Mouse (Mus musculus): Measurements from ENCODE around the gene Papss2.

The Papss2 gene

DNA sequence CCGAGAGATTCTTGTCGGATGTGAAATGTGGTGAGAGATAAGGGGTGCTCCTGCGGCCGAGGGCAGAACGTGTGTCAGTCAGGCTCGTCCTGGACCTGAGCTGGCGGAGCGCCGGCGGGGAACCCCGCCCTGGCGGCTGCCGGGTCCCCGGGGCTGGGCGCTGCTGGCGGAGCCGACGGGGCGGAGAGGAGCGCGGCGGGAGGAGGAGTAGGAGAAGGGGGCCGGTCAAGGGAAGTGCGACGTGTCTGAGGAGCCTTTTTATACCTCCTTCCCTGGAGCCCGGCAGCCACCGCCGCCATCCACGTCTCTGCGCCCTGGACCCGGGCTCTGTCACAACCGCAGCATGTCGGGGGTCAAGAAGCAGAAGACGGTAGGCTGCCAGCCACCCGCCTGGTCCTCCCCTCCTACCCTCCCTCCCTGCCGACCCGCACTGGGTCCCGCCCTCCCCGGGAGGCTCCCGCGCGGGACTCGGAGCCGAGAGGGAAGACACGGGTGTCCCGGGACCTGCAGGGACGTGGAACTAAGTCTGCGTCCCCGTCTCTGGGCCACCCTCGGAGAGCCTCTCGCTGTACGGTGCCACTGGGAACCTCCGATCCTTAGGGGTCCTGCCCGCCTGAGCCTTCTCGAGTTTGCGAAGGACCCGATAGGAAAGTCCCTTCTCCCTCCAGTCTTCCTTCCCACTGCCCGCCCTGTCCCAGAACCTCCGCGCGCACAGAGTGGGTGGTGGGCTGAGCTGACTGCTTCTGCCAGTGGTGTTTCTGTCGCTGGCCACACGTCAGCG lies at the start of gene Papss2:
TSS of gene Papss2 (plus strand) at position 285 of the 781 bp plus-strand sequence.
- no peak for ATAC-seq (ENCODE audit: insufficient number of reproducible peaks, low FRiP score, low TSS enrichment)

DNA sequence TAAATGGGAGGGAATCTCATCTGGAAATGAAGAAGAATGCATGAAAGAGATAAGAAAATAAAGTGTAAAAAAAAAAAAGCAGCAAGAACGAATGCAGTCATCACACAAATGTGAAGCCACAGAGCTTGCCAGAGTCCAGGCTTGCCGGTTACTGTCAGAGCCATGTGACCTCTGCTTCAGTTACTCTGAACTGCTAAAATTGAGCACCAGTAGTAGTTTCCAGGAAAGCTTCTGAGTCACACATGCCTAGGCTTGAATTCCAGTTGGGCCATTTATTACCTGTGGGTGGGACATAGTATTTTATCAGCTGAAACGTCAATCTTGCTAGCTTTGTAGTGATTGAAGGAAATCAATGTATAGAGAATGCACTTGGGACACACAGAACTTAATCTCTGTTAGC lies 48.2 kb upstream of the Papss2 start:
- no peak for ATAC-seq (ENCODE audit: insufficient number of reproducible peaks, low FRiP score, low TSS enrichment)

DNA sequence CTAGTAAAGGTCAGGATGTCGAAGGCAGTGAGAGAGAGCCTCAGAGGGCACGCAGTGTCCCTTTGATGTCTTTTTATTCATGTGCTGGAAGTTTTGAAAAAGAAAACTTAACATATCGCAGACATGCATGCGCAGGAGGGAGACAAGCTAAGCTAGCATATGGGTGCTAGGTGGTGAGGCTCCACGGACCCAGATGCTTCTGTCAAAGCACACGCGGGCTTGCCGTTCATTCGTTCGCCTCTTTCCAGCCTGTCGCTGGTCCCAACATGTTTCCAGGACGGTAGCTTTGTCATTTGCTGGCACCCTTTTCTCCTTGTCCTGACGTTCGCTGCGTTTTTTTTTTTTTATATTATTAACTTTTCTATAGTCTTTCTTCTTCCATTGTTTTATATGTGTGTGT lies 47.4 kb upstream of the Papss2 start:
- no peak for ATAC-seq (ENCODE audit: insufficient number of reproducible peaks, low FRiP score, low TSS enrichment)

DNA sequence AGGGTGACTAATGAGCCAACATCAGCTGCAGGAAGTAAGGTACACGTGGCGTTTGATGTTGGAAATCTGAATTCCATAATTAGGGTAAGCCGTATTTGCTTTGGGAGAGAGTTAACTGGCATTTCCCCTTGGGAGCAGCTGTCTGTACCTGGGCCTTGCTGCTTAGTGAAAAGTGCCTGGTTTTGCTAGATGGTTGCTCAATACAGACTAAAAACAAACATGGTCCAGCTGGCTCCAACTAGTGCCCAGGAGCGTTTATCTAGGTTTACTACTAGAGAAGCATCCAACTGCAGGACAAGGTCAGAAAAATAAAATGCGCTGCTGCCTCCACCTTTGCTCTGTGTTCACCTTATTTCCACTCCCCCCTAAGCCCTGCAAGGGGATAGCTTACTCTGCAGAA lies 45.1 kb upstream of the Papss2 start:
- no peak for ATAC-seq (ENCODE audit: insufficient number of reproducible peaks, low FRiP score, low TSS enrichment)

DNA sequence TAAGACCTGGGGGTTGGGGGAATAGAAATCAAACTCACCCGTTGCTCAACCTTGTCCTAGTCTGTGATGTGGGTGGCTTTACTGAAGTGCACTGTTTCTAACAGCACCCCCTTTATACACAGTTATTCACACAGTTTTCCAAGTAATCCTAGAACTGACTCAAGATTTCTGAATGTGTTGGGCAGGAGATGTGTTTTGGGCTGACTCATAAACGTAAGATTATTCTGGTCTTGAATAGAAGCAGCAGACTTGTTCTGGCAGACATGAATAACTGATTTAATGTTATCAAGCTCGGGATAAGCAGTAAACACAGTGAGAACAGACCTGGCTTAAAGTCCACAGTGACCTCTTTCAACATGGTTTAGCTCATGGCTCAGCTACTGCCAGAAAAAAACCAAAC lies 44.1 kb upstream of the Papss2 start:
- ATAC-seq (ENCODE audit: insufficient number of reproducible peaks, low FRiP score, low TSS enrichment) = no peak

DNA sequence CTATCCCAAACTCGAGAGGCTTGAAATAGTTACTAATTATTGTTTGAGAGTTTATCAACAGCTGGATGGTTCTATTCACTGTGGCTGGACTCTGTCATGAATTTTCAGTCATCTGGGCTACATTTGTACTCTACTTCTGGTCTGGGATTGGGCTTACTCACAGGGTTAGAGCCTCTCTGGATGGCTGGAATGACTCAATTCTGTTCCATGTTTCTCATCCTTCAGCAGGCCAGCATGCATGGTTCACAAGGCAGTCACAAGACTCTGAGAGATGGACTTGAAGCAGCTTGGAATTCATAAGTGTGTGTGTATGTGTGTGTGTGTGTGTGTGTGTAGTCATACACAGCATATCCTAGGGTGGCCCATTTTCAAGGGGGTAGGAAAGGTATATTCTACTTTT lies 43.5 kb upstream of the Papss2 start:
- ATAC-seq (ENCODE audit: insufficient number of reproducible peaks, low FRiP score, low TSS enrichment) = no peak

DNA sequence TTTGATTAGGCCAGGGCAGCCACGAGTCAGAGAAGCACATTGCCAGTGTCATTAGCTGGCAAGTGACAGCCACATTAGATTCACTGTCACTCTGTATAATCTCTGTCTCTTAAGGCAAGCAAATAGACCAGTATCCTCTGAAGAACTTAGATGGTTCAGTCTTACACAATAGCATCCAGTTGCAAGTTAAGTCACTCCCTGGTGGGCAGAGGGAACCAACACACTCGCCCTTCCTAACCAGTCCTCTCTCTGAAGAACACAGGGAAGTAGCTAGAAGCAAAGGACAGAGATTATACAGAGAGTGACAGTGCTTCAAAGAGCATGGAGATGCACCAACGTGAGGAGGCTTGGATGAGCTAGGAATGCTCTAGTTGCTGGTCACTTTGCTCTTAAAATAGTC lies 42.3 kb upstream of the Papss2 start:
- no peak for ATAC-seq (ENCODE audit: insufficient number of reproducible peaks, low FRiP score, low TSS enrichment)

DNA sequence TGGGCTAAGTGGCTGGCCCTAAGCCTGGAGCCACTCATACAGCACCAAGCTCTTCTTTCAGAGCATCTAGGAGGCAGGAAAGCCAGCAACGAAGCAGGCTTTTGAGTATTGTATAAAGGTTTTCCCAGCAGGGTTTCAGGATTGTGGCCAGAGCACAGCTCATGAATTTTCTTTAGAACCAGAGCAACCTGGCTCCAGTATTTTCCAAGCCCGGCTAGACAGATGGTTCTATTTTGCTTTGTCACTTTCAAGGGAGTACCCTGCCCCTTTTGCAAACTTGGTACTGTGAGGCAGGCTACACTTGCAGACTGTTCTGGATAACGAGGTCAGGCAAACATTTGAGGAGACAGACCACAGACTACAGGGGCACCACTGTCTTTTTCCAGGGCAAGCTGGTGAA lies 40.3 kb upstream of the Papss2 start:
- 0 out of 2 replicates have a peak, but pooled peaks have one; percentile 10 for ATAC-seq (ENCODE audit: insufficient number of reproducible peaks, low FRiP score, low TSS enrichment)

DNA sequence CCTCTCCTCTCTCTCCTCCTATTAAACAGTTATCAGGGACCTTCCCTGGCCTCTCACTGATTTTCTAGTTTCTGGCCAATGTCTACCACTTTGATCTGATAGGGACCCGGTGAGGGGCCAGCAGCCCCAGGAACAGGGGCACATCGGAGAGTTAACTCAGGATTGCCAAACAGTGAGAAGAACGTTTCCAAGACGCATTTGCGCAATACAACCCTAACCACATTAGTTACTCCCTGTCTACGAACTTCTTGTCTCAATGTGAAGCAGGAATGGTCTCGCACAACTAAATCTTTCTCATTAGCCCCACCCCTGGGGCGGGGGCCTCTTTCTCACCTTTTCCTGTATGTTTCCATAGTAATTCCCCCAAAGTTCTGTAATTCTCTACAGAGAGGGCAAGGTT lies 28.6 kb upstream of the Papss2 start:
- ATAC-seq (ENCODE audit: insufficient number of reproducible peaks, low FRiP score, low TSS enrichment) = no peak

DNA sequence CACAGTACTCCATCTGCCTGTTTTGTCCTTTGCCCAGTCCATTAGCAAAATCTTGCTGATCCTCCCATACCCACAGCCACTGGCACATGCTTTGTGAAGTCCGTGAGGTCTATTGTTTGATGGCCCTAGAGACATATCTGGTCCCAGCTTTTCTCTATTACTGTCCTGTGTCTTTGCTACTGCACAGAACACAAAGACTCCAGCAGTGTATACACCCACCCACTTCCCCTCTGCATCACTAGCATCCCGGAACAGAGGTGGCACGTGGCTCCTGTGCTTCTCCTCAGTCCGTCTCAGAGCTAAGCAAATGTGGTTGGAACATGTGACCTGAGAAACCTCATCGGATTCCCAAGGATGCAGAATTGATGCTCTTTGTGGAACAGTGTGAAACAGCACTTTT lies 28.1 kb upstream of the Papss2 start:
- ATAC-seq (ENCODE audit: insufficient number of reproducible peaks, low FRiP score, low TSS enrichment) = no peak

DNA sequence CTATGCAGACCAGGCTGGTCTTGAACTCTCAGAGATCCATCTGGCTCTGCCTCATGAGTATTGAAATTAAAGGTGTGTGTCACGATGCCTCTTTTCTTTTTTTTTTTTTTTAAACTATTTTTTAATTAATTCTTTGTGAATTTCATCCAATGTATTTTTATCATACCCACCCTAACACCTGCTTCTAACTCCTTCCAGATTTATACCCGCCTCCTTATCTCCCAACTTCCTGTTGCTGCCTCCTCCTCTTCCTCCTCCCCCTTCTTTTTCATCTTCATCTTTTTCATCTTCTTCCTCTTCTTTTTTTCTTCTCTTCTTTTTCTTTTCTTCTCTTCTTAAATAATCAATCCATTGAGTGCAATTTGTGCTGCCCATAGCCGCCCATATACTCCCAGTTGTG lies 27.1 kb upstream of the Papss2 start:
- ATAC-seq (ENCODE audit: insufficient number of reproducible peaks, low FRiP score, low TSS enrichment) = no peak

DNA sequence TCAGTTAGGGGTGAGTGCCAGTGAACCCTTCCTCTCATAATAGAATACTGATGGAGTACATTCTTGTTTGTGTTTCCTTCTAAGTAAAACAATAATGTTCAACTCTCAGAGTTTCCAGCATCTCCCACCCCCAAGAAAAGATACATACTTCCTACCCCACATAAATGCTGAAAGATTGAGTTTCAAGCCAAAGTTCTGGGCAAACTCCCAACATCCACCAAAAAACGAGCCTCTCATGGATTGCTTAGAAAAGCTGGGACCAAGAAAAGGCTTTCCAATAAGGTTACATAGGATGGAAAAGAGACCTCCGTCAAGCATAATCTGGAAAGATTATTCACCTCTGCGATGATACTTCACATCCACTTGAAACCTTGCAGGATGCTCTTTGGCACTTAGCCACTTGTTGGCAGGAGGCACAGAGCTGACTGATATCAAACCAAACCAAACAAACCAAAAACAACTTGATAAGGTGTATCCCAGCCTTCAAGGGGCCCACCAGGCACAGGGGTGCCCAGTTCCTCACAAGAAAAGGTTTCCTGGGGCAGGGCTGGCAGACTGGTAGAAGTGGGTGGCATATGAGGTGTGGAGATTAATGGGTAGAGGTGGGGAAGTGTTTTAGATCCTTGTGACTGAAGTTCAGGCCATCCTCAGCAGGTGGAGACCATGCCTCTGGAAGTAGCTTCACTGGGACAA lies 26.5 kb upstream of the Papss2 start:
- no peak for ATAC-seq (ENCODE audit: insufficient number of reproducible peaks, low FRiP score, low TSS enrichment)

DNA sequence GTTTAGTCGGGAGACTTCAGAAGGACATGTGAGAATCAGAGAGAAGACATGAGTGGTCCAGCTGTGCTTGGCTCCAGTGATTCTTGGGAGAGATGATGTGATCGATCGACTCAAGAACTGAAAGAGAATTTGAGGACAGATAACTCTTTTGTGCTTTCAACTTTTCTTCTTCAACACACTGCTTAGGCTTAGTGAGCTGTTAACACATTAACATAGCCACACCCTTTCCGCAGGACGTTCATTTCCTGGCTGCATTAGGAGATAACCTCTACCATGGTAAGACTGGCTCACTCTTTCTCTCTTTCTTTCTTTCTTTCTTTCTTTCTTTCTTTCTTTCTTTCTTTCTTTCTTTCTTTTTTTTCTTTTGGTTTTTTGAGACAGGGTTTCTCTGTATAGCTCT lies 25.9 kb upstream of the Papss2 start:
- ATAC-seq (ENCODE audit: insufficient number of reproducible peaks, low FRiP score, low TSS enrichment) = no peak

DNA sequence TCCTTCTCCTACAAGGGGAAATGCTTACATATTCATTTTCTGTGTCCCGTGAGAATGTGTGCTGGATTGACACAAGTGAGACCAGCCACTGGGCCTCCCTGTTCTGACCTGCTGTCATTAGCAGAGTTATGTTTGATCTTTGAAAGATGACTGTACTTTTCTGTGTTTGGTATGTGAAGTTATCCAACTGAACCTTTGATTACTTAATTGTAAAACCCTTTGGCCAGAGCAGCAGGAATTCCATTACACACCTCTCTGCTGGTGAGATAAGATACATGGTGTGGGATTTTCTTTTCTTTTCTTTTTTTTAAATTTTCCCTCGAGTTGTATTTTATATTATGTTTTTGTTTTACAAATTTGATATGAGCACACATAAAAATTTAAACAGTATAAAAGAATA lies 23.4 kb upstream of the Papss2 start:
- no peak for ATAC-seq (ENCODE audit: insufficient number of reproducible peaks, low FRiP score, low TSS enrichment)

DNA sequence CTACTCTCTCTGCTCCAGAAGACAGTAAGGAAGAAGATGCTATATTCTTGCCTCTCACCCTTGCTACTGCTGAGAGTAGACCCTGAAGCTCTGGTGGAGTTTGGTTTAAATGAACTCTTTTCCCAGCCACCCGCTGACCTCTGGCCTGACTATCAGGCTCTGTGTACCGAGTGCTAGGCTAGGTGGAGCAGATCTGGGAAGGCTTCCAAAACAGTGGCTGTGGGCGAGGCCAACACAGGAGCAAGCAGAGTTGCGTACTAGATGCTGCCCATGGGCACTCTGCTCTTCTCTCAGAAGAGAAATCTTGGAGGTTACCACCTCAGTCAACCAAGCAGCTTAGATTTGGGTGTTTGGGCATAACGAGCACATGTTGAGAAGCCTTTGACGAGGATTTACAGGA lies 22.3 kb upstream of the Papss2 start:
- ATAC-seq (ENCODE audit: insufficient number of reproducible peaks, low FRiP score, low TSS enrichment) = no peak

DNA sequence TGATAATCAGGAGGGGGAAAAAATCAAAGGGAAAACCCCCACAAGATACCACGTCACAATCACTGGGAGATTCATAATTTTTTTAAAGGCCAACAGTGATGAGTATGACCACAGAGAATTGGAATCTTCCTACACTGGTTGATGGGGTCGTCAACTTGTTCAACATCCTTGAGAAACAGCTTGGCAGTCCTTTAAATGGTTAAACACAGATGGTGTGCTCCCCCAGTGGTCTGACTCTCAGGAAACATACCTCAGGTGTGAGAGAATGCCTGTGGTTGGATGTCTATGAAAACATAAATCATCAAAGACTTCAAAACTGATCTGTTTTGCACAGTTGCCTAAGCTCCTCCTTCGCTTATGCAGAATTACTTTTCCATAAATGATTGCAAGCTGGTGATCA lies 20.7 kb upstream of the Papss2 start:
- ATAC-seq (ENCODE audit: insufficient number of reproducible peaks, low FRiP score, low TSS enrichment) = no peak

DNA sequence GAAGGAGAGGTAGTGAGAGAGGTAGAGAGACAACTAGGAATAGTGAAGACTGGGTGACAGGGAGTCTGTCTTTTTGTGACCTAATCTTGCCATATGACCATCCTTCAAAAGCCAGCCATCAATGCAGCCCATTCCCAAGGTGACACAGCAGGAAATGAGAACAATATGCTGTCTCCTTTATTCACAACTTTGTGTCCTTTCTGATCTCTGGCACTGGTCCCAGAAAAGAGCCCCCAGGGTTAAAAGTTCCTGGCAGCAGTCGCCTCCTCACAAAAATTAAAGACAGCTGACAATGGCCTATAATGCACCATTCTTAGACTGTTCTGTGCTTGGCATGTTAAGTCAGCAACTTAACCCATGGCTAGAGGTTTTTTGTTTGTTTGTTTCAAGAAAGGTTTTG lies 17.8 kb upstream of the Papss2 start:
- no peak for ATAC-seq (ENCODE audit: insufficient number of reproducible peaks, low FRiP score, low TSS enrichment)

DNA sequence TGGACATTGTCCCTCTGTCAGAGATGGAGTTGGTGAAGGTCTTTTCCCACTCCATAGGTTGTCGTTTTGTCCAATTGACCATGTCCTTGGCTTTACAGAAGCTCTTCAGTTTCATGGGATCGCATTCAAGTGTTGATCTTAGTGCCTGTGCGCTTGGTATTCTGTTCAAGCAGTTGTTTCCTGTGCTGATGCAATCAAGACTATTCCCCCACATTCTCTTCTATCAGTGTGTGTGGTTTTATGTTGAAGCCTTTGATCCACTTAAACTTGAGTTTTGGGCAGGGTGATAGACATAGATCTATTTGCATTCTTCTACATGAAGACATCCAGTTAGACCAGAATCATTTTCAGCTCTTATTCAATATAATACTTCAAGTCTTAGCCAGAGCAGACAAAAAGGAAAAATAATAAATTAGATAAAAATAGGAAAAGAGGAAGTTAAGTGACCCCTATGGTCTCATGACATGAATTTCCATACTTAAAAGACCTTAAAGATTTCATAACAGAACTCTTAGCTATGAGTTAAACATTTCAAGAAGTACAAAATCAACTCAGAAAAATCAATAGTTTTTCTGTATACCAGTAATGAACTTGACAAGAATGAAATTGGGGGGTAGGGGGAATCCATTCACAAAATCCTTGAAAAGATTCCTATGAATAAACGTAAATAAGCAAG lies 12.4 kb upstream of the Papss2 start:
- no peak for ATAC-seq (ENCODE audit: insufficient number of reproducible peaks, low FRiP score, low TSS enrichment)

DNA sequence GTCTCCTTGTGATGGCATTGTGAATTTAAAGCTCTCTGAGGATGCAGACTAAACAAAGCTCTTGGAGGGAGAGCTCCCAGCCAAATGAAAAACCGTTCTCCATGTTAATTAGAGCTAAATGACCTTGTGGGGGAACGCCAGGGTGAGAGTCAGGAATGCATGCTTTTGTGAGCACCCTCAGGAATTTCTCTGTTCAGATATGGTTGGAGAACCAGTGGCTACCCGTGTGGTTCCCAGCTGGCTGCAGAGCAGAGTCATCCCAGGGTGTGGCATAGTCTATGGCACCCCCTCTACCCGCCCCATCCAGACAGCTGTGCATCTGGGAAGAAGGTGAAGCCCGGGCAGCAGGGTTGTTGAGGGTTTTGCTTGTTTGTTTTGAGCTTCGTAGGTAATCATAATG lies 7.9 kb upstream of the Papss2 start:
- ATAC-seq (ENCODE audit: insufficient number of reproducible peaks, low FRiP score, low TSS enrichment) = no peak

DNA sequence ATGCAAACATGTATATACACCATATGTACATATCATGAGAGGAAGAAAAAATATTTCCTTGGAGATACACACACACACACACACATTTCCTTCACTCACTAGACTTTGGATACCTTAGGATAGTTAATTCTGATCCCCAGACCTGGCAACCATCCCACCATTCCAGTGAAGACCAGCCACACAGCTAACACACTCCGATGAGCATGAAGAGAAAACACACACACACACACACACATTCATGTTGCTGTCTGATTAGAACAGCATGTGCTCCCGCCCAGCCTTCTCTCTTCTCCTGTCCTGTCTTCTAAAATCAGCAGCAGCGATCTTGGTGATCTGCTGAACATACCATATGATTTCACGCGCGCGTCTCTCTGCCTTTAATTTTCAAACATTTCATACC lies 2.8 kb upstream of the Papss2 start:
- no peak for ATAC-seq (ENCODE audit: insufficient number of reproducible peaks, low FRiP score, low TSS enrichment)

DNA sequence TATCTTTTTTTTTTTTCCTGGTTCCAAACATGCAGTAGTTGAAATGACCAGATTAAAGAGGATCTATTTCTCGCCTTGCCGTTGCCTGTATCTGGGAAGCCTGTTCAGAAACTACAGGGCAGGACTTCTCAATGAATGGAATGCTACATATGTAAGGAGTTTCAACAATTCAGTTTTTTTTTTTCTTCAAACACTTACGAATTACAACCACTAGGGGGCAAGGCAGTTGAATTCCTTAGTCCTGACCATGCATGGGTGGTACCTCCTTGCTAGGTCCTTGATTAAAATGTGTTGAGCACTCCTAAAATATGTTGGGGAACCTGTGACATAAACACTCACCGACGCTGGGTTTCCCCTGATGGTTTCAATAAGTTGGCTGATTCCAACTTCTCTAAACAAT lies 1.7 kb upstream of the Papss2 start:
- ATAC-seq (ENCODE audit: insufficient number of reproducible peaks, low FRiP score, low TSS enrichment) = no peak

DNA sequence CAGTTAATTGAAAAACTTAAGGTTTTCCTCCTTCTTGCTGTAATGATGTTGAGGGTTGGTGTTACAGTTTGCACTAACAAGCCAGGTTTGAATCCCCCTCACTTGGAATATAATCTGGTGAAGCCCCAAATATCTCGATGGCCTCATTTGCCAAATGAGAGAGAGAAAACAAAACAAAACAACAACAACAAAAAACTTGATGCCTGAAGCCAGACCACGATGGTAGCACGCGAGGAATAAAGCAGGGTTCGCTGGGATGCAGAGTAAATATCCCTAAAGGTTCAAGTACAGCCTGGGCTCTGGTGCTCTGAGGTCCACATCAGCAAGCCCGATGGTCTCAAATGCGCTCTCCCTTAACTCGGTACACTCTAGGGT lies 472 bp upstream of the Papss2 start:
- ATAC-seq (ENCODE audit: insufficient number of reproducible peaks, low FRiP score, low TSS enrichment) = no peak
